Mouse (Mus musculus): ENCODE results near the gene Mageb3.

DNA sequence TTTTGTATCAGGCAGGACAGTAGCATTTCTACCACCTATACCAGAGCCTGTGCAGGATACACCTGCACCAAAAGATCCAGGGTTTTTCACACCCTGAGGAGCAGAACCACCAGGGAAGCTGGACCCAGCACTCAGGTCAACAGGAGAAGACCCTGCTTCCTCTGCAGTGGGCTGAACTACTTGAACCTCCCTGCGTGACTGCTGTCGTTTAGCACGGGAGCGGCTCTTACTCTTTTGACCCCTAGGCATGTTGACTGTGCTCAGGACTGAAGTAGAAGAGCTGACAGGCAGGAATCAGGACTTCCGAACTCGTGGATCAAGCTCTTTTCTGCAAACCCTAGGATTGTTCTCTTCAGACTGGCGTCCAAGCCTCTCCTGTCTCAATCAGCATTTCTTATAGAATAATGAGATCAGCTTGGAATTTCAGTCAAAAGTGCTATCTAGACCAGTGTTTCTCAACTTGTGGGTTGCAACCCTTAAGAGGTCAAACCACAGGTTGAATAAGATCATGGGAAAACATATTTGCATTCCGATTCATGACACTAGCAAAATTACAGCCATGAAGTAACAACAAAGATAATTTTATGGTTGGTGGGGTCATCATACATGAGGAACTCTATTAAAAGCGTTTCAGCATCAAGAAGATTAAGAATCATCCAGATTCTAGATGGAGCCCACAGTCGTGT, 778 bp downstream of the Mageb3 start:
- TF ChIP-seq CTCF (conservative IDR thresholded peaks at IDR 0.05; ENCODE audit: low read length) = no peak
- TF ChIP-seq POU5F1 (IDR thresholded peaks at IDR 0.05; ENCODE audit: borderline replicate concordance, low read length) = no peak
- no peak for TF ChIP-seq NANOG (IDR thresholded peaks at IDR 0.05; ENCODE audit: borderline replicate concordance, low read length)

Measured in E14TG2a.4 (cell line).